Comparison of ENCODE assay signal across 8 mouse cellular contexts in genomic region chr9:55429242-55429975, GRCm38 (mm10).
A peak's percentile ranks its signal among the peaks of the same experiment; 100 is the strongest.
DNase-seq lines count a peak whose midpoint lies in the region; ATAC-seq and TF ChIP-seq lines count a peak whose summit lies in the region.

No protein-coding gene starts in this region.

- H3K36me3 ChIP-seq in hindbrain, postnatal 0 days (ENCODE audit: insufficient read depth, low read length): no peaks in the 10 kb centered on the region

- H3K27ac ChIP-seq in hindbrain, postnatal 0 days: no peak overlapping the region

- H3K9me3 ChIP-seq in hindbrain, postnatal 0 days (ENCODE audit: low read length): no peaks in the 10 kb centered on the region

- H3K4me1 ChIP-seq in hindbrain, postnatal 0 days (ENCODE audit: insufficient read depth, low read length): no peaks in the 10 kb centered on the region

- no peak overlapping the region for H3K9ac ChIP-seq in hindbrain, postnatal 0 days (replicated peaks; ENCODE audit: low read length)

- DNase-seq in R1 (ENCODE audit: low read depth, low spot score): peak; percentile 91
- DNase-seq in cerebellum, postnatal 10 days: peak; percentile 82 to 87
- DNase-seq in frontal cortex, postnatal 25 days (ENCODE audit: low spot score in 2 of 2): peak; percentile 12 to 61
- peak; percentile 87 for DNase-seq in hindbrain, postnatal 0 days (ENCODE audit: low spot score)
- peak; percentile 69 for DNase-seq in left cerebral cortex, adult 18-20 months (ENCODE audit: low spot score in 2 of 2)
- DNase-seq in lung, postnatal 4 days: peak; percentile 43 to 80
- DNase-seq in right cerebral cortex, postnatal 14 days: peak; percentile 60
- DNase-seq in yolk sac, embryonic 10.5 days (ENCODE audit: low spot score): peak; percentile 65

- no peak overlapping the region for H3K4me2 ChIP-seq in hindbrain, postnatal 0 days (ENCODE audit: low read depth, low read length)

- no peaks in the 10 kb centered on the region for H3K27me3 ChIP-seq in hindbrain, postnatal 0 days (ENCODE audit: insufficient read depth, low read length)

- peak; percentile 87 for TF ChIP-seq CTCF in hindbrain, postnatal 0 days (IDR thresholded peaks at IDR 0.05; ENCODE audit: low read depth)

- peak; percentile 46 for ATAC-seq in hindbrain, postnatal 0 days

- 36% methylated on average over 12 of the region's 12 CpGs for WGBS in hindbrain, postnatal 0 days

- H3K4me3 ChIP-seq in hindbrain, postnatal 0 days (ENCODE audit: low read length): no peak overlapping the region

Comparison
In these comparisons a context has a peak if more than half of its experiments do, and no peak if none do; other contexts are left out.
1. DNase-seq: peak in every context shown above with its lines; median percentile 91 in R1; 87 in hindbrain, postnatal 0 days; 84 in cerebellum, postnatal 10 days; 69 in left cerebral cortex, adult 18-20 months; 65 in yolk sac, embryonic 10.5 days; 62 in lung, postnatal 4 days; 60 in right cerebral cortex, postnatal 14 days; 36 in frontal cortex, postnatal 25 days.